Mouse (Mus musculus): ENCODE results near the gene Olfr913.

The Olfr913 gene

DNA sequence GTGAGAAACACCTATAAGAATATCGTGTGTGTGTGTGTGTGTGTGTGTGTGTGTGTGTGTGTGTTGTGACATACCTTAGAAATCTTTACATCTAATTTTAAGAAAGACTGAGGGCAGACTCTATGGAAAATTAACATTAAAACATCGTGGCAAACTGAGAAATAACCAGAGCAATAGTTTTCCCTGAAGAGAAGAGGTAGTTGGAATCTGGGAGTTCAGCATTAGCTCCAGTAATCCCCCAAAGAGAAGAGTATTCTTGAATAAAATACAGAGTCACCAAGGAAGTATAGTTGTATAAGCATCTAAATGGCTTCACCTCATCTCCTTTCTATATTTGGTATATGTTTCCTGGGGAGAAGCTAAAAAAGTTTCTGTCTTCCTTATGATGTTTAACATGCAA is at the start of gene Olfr913:
Olfr913 (plus strand) TSS at position 301 of the 400 bp plus-strand sequence.
- DNase-seq (ENCODE audit: low read depth, low spot score), result no peak

GRCm38 (mm10) chr9:38579878-38580277 is 12.7 kb upstream of the Olfr913 start, which contains the start of gene Olfr912:
Gene Olfr912, plus strand, starts transcription at chr9:38580178.
- DNase-seq (ENCODE audit: low read depth, low spot score), result no peak

GRCm38 (mm10) chr9:38591056-38591455 is 1.5 kb upstream of the Olfr913 start:
- DNase-seq (ENCODE audit: low read depth, low spot score), result peak; percentile 67

DNA sequence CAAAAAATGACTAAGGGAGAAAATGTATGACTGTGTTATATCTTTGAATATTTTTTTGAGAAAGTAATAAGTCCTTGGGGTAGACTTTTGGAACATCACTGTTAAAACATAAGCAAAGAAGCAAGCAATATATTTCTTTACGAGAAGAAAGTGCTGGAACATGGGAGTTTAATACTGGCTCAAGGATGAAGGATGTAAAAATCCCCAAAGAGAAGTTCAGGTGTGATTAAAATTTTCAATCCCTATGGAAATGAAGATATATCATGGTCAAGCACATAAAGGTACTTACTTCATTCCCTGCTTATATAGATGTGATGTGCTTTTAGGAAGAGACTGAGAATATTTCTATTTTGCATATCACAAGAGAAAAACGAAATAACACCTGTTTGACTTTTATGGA is 12.2 kb downstream of the Olfr913 start, which contains the start of gene Olfr914:
Olfr914 (plus strand) TSS at position 301 of the 400 bp plus-strand sequence.
- DNase-seq (ENCODE audit: low read depth, low spot score), result no peak

- peak; percentile 77 for DNase-seq (ENCODE audit: low read depth, low spot score)
Measured at GRCm38 (mm10) chr9:38632406-38632805, 39.8 kb downstream of the Olfr913 start.
